10 mouse cellular contexts compared by ENCODE assay signal in genomic region chr13:44293736-44294416, GRCm38 (mm10).
DNase-seq lines count a peak whose midpoint lies in the region; ATAC-seq and TF ChIP-seq lines count a peak whose summit lies in the region.
"Had no signal": no experiment of that assay in that cellular context is flagged by ENCODE, and none has a peak within 500 bp of the region (broad histone marks: within the 10 kb centered on the region; RNA-seq: fewer than 3 reads in every experiment).

No protein-coding gene starts in this region.

- H3K9me3 ChIP-seq in kidney, embryonic 14.5 days (ENCODE audit: control insufficient read depth, low read length): peaks cover 9% of the 10 kb centered on the region; the same call in 1 of the 2 replicates
- H3K9me3 ChIP-seq in heart, embryonic 14.5 days (ENCODE audit: control insufficient read depth, low read length): peaks cover 9% of the 10 kb centered on the region; the same call in 1 of the 2 replicates
- no peaks in the 10 kb centered on the region for H3K9me3 ChIP-seq in limb, embryonic 15.5 days
- no peaks in the 10 kb centered on the region for H3K9me3 ChIP-seq in neural tube, embryonic 15.5 days (replicated peaks)
- H3K9me3 ChIP-seq in liver, embryonic 12.5 days (replicated peaks): no peaks in the 10 kb centered on the region
- H3K9me3 ChIP-seq: embryonic facial prominence, embryonic 12.5 days had no signal

- H3K4me1 ChIP-seq in kidney, adult 2 months (ENCODE audit: control insufficient read depth, insufficient read depth, low read length): peaks cover 8% of the 10 kb centered on the region
- H3K4me1 ChIP-seq in kidney, embryonic 14.5 days (ENCODE audit: control insufficient read depth, insufficient read depth, low read length): peaks cover 11% of the 10 kb centered on the region; the same call in 1 of the 2 replicates
- H3K4me1 ChIP-seq in heart, embryonic 14.5 days (ENCODE audit: control insufficient read depth in 2 of 2, insufficient read depth in 2 of 2, low read length in 2 of 2): peaks cover 0 to 4% of the 10 kb centered on the region in 2 experiments; a peak in 1 of 4 replicates
- peaks cover 22% of the 10 kb centered on the region for H3K4me1 ChIP-seq in limb, embryonic 15.5 days
- H3K4me1 ChIP-seq in neural tube, embryonic 15.5 days: peaks cover 8% of the 10 kb centered on the region; the same call in 1 of the 2 replicates
- H3K4me1 ChIP-seq in liver, embryonic 12.5 days: no peaks in the 10 kb centered on the region
- H3K4me1 ChIP-seq: neural tube, embryonic 12.5 days had no signal

- no peak overlapping the region for H3K27ac ChIP-seq in kidney, adult 2 months (ENCODE audit: insufficient read depth, low read depth, low read length)
- no peak overlapping the region for H3K27ac ChIP-seq in kidney, embryonic 14.5 days (ENCODE audit: low read depth, low read length)
- peak overlapping the region in 1 of 2 experiments; percentile 50; a peak in 1 of 4 replicates for H3K27ac ChIP-seq in heart, embryonic 14.5 days (replicated peaks in 1 of 2; ENCODE audit: control insufficient read depth in 1 of 2, insufficient read depth in 1 of 2, low read depth in 2 of 2, low read length in 2 of 2)
- H3K27ac ChIP-seq in limb, embryonic 15.5 days: peak overlapping the region; percentile 68
- no peak overlapping the region for H3K27ac ChIP-seq in neural tube, embryonic 15.5 days (replicated peaks)
- no peak overlapping the region for H3K27ac ChIP-seq in liver, embryonic 12.5 days
- H3K27ac ChIP-seq: embryonic facial prominence, embryonic 12.5 days; neural tube, embryonic 12.5 days had no signal

- no peaks in the 10 kb centered on the region for H3K36me3 ChIP-seq in kidney, adult 2 months (ENCODE audit: control insufficient read depth, insufficient read depth, low read length)
- H3K36me3 ChIP-seq in kidney, embryonic 14.5 days (ENCODE audit: control insufficient read depth, insufficient read depth, low read length): no peaks in the 10 kb centered on the region
- no peaks in the 10 kb centered on the region for H3K36me3 ChIP-seq in heart, embryonic 14.5 days (ENCODE audit: control insufficient read depth, insufficient read depth, low read length)
- no peaks in the 10 kb centered on the region for H3K36me3 ChIP-seq in limb, embryonic 15.5 days
- H3K36me3 ChIP-seq in neural tube, embryonic 15.5 days: no peaks in the 10 kb centered on the region
- no peaks in the 10 kb centered on the region for H3K36me3 ChIP-seq in liver, embryonic 12.5 days
- H3K36me3 ChIP-seq: embryonic facial prominence, embryonic 12.5 days; neural tube, embryonic 12.5 days had no signal

- no peak overlapping the region for H3K4me2 ChIP-seq in kidney, embryonic 14.5 days (replicated peaks; ENCODE audit: low read depth, low read length)
- H3K4me2 ChIP-seq in heart, embryonic 14.5 days (ENCODE audit: low read length): no peak overlapping the region
- H3K4me2 ChIP-seq in limb, embryonic 15.5 days: no peak overlapping the region
- no peak overlapping the region for H3K4me2 ChIP-seq in neural tube, embryonic 15.5 days
- H3K4me2 ChIP-seq in liver, embryonic 12.5 days: no peak overlapping the region
- H3K4me2 ChIP-seq: embryonic facial prominence, embryonic 12.5 days; neural tube, embryonic 12.5 days had no signal

- H3K4me3 ChIP-seq in kidney, adult 2 months (ENCODE audit: insufficient read depth, low read depth, low read length): no peak overlapping the region
- no peak overlapping the region for H3K4me3 ChIP-seq in kidney, embryonic 14.5 days (ENCODE audit: low read length)
- no peak overlapping the region for H3K4me3 ChIP-seq in heart, embryonic 14.5 days (ENCODE audit: control insufficient read depth in 1 of 2, insufficient read depth in 1 of 2, low read depth in 1 of 2, low read length in 2 of 2)
- H3K4me3 ChIP-seq in limb, embryonic 15.5 days: no peak overlapping the region
- no peak overlapping the region for H3K4me3 ChIP-seq in neural tube, embryonic 15.5 days (replicated peaks)
- no peak overlapping the region for H3K4me3 ChIP-seq in liver, embryonic 12.5 days
- H3K4me3 ChIP-seq: embryonic facial prominence, embryonic 12.5 days; neural tube, embryonic 12.5 days had no signal

- no peak for TF ChIP-seq POLR2A in kidney, adult 2 months (IDR thresholded peaks at IDR 0.05; ENCODE audit: low read depth, low read length)

- ATAC-seq in kidney, embryonic 14.5 days (ENCODE audit: low FRiP score, low TSS enrichment): no peak
- peak; percentile 54; the same call in 1 of the 2 replicates for ATAC-seq in heart, embryonic 14.5 days (ENCODE audit: insufficient number of reproducible peaks, insufficient read depth, low FRiP score, low read depth)
- ATAC-seq in limb, embryonic 15.5 days (ENCODE audit: insufficient number of reproducible peaks, low FRiP score, low TSS enrichment, low read depth): peak; percentile 87; the same call in 1 of the 2 replicates
- no peak for ATAC-seq in neural tube, embryonic 15.5 days (ENCODE audit: low FRiP score)
- no peak for ATAC-seq in liver, embryonic 12.5 days
- no peak for ATAC-seq in megakaryocyte progenitor cell, adult 5-6 weeks (replicated peaks; ENCODE audit: poor library complexity)

- no peak overlapping the region for H3K9ac ChIP-seq in kidney, embryonic 14.5 days (ENCODE audit: low read depth, low read length)
- H3K9ac ChIP-seq in heart, embryonic 14.5 days (ENCODE audit: low read length): no peak overlapping the region
- H3K9ac ChIP-seq in limb, embryonic 15.5 days: no peak overlapping the region
- no peak overlapping the region for H3K9ac ChIP-seq in neural tube, embryonic 15.5 days (replicated peaks)
- no peak overlapping the region for H3K9ac ChIP-seq in liver, embryonic 12.5 days
- H3K9ac ChIP-seq: embryonic facial prominence, embryonic 12.5 days; neural tube, embryonic 12.5 days had no signal

- no peak for TF ChIP-seq CTCF in kidney, adult 2 months (conservative IDR thresholded peaks at IDR 0.05; ENCODE audit: insufficient read depth, insufficient read length, low read depth, low read length)

- H3K27me3 ChIP-seq in kidney, adult 2 months (replicated peaks; ENCODE audit: control insufficient read depth, insufficient read depth, low read length): no peaks in the 10 kb centered on the region
- H3K27me3 ChIP-seq in kidney, embryonic 14.5 days (ENCODE audit: control insufficient read depth, insufficient read depth, low read length): no peaks in the 10 kb centered on the region
- no peaks in the 10 kb centered on the region for H3K27me3 ChIP-seq in heart, embryonic 14.5 days (ENCODE audit: control insufficient read depth, insufficient read depth, low read length)
- no peaks in the 10 kb centered on the region for H3K27me3 ChIP-seq in limb, embryonic 15.5 days
- no peaks in the 10 kb centered on the region for H3K27me3 ChIP-seq in neural tube, embryonic 15.5 days (replicated peaks)
- H3K27me3 ChIP-seq in liver, embryonic 12.5 days (replicated peaks): no peaks in the 10 kb centered on the region
- H3K27me3 ChIP-seq: embryonic facial prominence, embryonic 12.5 days; neural tube, embryonic 12.5 days had no signal

- WGBS in kidney, adult 2 months: 65% methylated on average over 15 of the region's 15 CpGs
- WGBS in kidney, embryonic 14.5 days: 78% methylated on average over 15 of the region's 15 CpGs
- WGBS in heart, embryonic 14.5 days: 77% methylated on average over 15 of the region's 15 CpGs
- 47% methylated on average over 15 of the region's 15 CpGs for WGBS in limb, embryonic 15.5 days
- WGBS in neural tube, embryonic 15.5 days: 66% methylated on average over 15 of the region's 15 CpGs
- 71% methylated on average over 15 of the region's 15 CpGs for WGBS in liver, embryonic 12.5 days (ENCODE audit: insufficient replicate concordance)

- DNase-seq in kidney, adult 2 months: peak; percentile 80
- peak; percentile 86 for DNase-seq in cerebellum, adult 9-10 months

Comparison
In these comparisons a context has a peak if more than half of its experiments do, and no peak if none do; other contexts are left out.
1. ATAC-seq: peak in heart, embryonic 14.5 days (single experiment) and limb, embryonic 15.5 days (single experiment); none in kidney, embryonic 14.5 days (single experiment), neural tube, embryonic 15.5 days (single experiment), liver, embryonic 12.5 days (single experiment) and megakaryocyte progenitor cell, adult 5-6 weeks (single experiment).